Mouse (Mus musculus): Measurements from ENCODE around the gene Ybx2. TPM values are rescaled to one million over a fixed set of nuclear protein-coding genes. Genes with fewer than 3 reads are reported as not detected.
"Not testable (repeated sequence)": the region's sequence is repeated elsewhere in the genome, so short reads cannot be mapped to it uniquely, and the experiment has no call there.

Gene Ybx2
- polyA plus RNA-seq, 1 experiment from 2014 or later = 2.4 TPM

DNA sequence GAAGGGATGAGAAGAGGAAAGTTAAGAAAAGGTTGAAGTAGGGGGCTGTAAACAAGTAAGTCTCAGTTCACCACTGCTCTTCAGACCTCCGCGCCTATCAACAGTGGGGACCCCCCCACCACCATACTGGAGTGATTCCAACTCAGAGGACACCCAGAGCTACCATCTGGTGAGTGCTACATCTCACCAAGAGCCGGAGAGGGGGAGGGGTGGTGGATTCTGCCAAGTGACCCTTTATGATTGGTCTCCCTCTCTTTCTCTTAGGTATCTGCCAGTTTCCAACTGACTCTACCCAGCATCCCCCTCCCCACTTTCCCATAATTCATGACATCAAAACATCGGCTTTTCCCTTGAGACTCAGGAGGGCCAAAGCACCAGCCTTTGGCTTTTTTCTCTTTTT is 5.4 kb downstream of the Ybx2 start:
- H3K36me3 ChIP-seq = peaks cover 31% of the 10 kb centered on the region
- DNase-seq (ENCODE audit: low spot score) = no peak
- H3K27me3 ChIP-seq (ENCODE audit: low read depth, poor library complexity, severe bottlenecking) = peaks cover 43% of the 10 kb centered on the region
- H3K9me3 ChIP-seq (replicated peaks) = no peaks in the 10 kb centered on the region
- WGBS = 90% methylated on average over 4 of the region's 4 CpGs
- H3K27ac ChIP-seq (replicated peaks) = no peak overlapping the region
- H3K4me1 ChIP-seq = peaks cover 23% of the 10 kb centered on the region
- H3K4me3 ChIP-seq = no peak overlapping the region

DNA sequence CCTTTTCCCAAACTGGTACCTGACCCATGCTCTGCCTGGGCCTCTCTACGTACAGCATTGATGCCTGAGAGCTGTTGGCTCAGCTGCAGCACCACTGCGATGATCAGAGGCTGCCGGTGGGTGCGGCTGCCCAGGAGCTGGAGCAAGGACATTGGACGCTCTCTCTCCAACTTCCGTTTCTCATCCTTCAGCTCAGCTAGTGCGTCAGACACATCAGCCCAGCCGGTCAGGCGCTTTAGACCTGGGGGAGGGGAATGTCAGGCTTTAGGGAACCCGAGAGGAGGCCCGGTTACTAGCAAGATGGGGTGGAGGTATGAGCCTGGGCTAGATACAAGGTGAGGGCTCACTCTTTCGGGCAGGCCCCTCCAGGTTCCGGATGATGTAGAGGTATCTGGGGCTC is 9.6 kb downstream of the Ybx2 start:
- 81% methylated on average over 13 of the region's 13 CpGs for WGBS
- DNase-seq (ENCODE audit: low spot score) = no peak
- H3K4me1 ChIP-seq = peaks cover 33% of the 10 kb centered on the region
- H3K36me3 ChIP-seq = peaks cover 36% of the 10 kb centered on the region
- H3K9me3 ChIP-seq (replicated peaks) = no peaks in the 10 kb centered on the region
- H3K27me3 ChIP-seq (ENCODE audit: low read depth, poor library complexity, severe bottlenecking) = peaks cover 16% of the 10 kb centered on the region
- no peak overlapping the region; the same call in 1 of the 2 replicates for H3K27ac ChIP-seq (replicated peaks)
- H3K4me3 ChIP-seq = no peak overlapping the region

DNA sequence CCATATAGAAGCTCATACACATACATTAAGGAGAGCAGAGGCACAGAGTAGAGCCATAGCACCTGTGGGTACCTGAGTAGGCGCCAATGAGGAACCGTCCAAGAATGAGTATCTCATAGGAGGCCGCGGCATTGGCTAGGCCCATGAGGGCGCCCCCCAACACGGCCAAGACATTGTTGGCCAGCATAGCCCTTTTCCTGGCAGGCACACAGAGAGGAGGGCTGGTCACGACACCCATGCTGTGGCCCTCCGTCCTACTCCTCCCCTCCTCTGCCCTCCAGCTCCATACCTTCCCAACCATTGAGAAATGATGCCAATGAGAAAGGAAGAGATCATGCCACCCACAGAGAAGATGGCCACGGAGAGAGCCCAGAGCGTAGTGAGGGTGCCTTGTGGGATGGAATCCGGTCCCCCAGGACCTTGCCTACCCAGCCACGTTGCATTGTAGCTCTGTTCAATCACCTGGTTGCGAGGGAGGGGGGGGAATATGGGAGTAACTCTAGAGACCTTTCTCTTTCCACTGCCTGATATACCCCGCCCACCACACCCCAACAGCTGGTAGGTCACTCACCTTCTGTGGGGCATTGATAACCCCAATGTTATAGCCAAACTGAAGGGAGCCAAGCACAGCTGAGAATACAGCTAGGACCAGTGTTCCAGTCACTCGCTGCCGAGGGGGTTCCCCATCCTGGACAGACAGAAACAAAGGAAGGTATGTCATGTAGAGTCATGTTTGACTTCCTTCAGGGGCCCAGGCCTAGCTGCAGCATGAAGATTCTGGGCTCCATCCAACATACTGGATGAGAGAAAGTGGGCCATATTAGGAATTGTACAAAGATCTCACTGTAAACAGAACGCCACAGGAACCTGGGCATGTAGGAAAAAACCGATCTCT is 10.6 kb downstream of the Ybx2 start:
- Histone ChIP-seq H3K27me3 (ENCODE audit: low read depth, poor library complexity, severe bottlenecking) (peaks cover 15% of the 10 kb centered on the region), H3K9me3 (replicated peaks) (no peaks in the 10 kb centered on the region), H3K4me3 (peak overlapping the region; percentile 56; the same call in 1 of the 2 replicates), H3K36me3 (peaks cover 36% of the 10 kb centered on the region), H3K27ac (replicated peaks) (no peak overlapping the region), H3K4me1 (peaks cover 33% of the 10 kb centered on the region)
- WGBS = 93% methylated on average over 18 of the region's 18 CpGs
- no peak for DNase-seq (ENCODE audit: low spot score)

DNA sequence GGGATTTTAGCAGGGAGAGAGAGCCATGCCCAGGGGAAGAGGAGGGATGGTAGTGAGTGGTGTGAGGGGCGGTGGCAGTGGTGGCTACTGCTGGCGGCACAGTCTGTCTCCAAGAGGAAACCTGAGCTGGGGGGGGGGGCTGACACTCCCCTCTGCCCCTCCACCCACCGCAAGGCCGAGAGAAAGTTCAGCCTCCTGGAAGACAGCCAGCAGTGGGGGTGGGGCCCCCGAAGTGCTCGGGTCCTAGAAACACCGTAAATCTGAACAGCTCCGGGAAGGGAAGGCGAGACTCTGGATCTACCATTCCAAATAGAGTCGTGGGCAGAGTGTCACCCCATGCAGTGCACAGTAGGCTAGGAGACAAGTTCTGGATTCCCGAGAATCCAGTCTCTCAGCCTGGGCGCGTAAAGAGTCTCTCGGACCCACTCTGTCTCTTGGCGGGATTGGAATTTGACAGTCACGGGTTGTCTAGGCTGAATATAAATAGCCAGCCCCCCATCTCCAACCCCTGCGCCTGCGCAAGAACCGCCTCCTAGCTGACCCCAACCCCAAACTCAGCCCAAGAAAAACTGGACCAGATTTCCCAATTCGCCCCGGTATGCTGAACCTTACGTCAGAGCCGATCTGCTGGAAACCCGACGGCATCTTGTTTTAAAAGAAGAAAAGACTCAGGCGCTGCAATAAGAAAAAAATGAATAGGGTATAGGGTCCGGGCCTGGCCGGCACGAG is 11.9 kb downstream of the Ybx2 start:
- Histone ChIP-seq H3K27me3 (ENCODE audit: low read depth, poor library complexity, severe bottlenecking) (peaks cover 15% of the 10 kb centered on the region), H3K9me3 (replicated peaks) (no peaks in the 10 kb centered on the region), H3K4me3 (peak overlapping the region; percentile 56), H3K4me1 (peaks cover 33% of the 10 kb centered on the region), H3K27ac (replicated peaks) (peak overlapping the region; percentile 92), H3K36me3 (peaks cover 34% of the 10 kb centered on the region)
- DNase-seq (ENCODE audit: low spot score) = no peak
- 4% methylated on average over 29 of the region's 29 CpGs for WGBS

DNA sequence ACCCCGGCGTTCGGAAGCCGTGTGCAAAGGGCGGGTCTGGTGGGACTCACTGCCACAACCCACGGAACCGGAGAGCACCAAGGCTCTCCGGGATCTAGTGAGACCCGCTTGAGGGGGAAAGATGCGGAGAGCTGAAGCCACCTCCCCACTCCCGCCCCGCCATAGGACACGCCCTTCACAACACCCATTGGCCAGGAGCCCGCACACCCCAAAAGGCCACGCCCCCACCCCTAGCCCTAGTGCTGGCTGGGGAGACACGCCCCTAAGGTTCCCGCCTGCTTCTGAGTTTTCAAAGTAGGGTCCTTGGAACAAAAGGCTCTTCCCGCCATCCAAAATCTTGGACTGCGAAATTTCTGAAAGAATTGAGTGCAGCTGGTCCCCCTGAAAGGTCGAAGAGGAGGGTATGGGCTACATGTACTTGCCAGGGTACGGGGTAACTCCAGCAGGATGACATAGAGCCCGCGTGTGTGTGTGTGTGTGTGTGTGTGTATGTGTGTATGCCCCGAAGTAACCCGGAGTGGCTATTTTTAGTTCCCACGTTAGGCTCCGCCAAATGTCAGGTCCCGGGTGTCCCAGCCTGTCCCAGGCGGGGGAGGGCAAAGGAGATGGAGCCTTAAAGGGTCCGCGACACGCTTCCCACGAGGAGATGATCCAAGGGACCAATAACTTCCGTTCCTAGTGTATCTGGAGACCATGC is 12.6 kb downstream of the Ybx2 start, which contains the start of gene Slc2a4:
Slc2a4 (minus strand) TSS at position 123 of the 697 bp plus-strand sequence.
- DNase-seq (ENCODE audit: low spot score) = peak; percentile 97
- H3K36me3 ChIP-seq = peaks cover 27% of the 10 kb centered on the region
- H3K9me3 ChIP-seq (replicated peaks) = no peaks in the 10 kb centered on the region
- under 1% methylated on average over 34 of the region's 34 CpGs for WGBS
- peaks cover 15% of the 10 kb centered on the region for H3K27me3 ChIP-seq (ENCODE audit: low read depth, poor library complexity, severe bottlenecking)
- peak within 1 kb of the TSS; percentile 56 for H3K4me3 ChIP-seq
- H3K4me1 ChIP-seq = peaks cover 33% of the 10 kb centered on the region
- peak within 1 kb of the TSS; percentile 92 for H3K27ac ChIP-seq (replicated peaks)

DNA sequence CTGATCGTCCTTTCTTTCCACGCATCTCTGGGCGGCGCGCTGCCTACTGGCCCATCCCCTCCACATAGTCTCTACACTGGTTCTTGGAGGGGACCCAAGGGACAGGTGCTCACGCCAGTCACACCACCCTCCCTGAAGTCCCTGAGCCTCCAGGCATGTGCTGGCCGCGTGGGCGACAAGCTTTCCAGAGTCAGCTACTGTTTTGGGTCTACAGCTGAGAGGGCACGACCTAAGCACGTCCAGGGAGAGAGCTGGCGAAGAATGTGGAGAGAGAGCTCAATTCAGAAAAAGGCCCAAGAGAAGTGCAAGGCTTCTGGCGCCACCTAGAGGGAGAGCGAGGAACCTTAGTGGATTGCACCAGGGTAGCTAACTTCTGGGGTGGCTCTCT is 13.2 kb downstream of the Ybx2 start:
- WGBS = 0% methylated on average over 14 of the region's 14 CpGs
- peak; percentile 90 for DNase-seq (ENCODE audit: low spot score)
- peaks cover 15% of the 10 kb centered on the region for H3K27me3 ChIP-seq (ENCODE audit: low read depth, poor library complexity, severe bottlenecking)
- H3K4me3 ChIP-seq = peak overlapping the region; percentile 56
- peaks cover 33% of the 10 kb centered on the region for H3K4me1 ChIP-seq
- peaks cover 26% of the 10 kb centered on the region for H3K36me3 ChIP-seq
- H3K9me3 ChIP-seq (replicated peaks) = no peaks in the 10 kb centered on the region
- peak overlapping the region; percentile 92 for H3K27ac ChIP-seq (replicated peaks)

DNA sequence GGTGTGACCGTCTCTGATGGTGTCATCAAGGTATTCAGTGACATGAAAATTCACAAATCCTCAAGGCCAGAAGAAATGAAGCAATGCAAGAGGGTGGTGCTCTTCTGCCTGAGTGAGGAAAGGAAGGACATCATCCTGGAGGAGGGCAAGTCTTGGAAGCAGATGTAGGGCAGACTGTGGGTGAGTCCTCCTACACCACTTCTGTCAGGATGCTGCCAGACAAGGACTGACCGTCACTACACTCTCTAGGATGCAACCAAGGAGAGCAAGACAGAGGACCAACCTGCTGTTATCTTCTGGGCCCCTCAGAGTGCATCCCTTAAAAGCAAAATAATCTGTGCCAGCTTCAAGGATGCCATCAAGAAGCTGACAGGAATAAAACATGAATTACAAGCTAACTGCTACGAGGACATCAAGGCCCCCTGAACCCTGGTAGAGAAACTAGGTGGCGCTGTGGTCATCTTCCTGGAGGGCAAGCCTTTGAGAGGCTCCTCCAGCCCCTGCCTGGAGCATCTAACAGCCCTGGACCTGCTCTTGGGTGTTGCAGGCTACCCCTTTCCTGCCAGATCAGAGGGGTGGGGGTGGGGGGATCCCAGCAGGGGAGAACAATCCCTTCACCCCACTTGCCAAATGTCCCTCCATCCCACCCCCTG is 15.3 kb downstream of the Ybx2 start:
- Histone ChIP-seq H3K27ac (replicated peaks) (no peak overlapping the region), H3K9me3 (replicated peaks) (no peaks in the 10 kb centered on the region), H3K4me3 (no peak overlapping the region), H3K27me3 (ENCODE audit: low read depth, poor library complexity, severe bottlenecking) (peaks cover 15% of the 10 kb centered on the region), H3K36me3 (0 out of 2 replicates have a peak, but pooled peaks cover 5% of the 10 kb centered on the region), H3K4me1 (peaks cover 33% of the 10 kb centered on the region)
- DNase-seq (ENCODE audit: low spot score) = no peak
- WGBS = 46% methylated on average over 4 of the region's 4 CpGs

DNA sequence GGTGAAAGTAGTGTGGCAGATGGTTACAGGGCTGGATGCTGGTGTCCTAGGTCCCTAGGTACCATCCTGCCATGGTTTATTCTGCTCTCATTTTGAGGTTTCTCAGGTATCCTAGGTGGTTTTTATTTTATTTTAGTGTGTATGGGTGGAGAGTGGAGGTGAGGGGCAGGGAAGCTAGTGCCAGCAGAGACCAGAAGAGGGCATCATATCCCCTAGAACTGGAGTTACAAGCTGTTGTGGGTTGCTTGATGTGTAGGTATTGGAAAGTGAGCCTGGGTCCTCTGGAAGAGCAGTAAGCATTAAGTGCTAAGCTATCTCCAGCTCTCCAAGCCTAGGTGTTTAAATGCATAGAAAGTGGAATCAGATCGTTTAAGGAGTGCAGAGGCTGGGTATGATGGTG is 16.7 kb downstream of the Ybx2 start:
- 31% methylated on average over 1 of the region's 1 CpGs for WGBS
- H3K4me3 ChIP-seq = no peak overlapping the region

DNA sequence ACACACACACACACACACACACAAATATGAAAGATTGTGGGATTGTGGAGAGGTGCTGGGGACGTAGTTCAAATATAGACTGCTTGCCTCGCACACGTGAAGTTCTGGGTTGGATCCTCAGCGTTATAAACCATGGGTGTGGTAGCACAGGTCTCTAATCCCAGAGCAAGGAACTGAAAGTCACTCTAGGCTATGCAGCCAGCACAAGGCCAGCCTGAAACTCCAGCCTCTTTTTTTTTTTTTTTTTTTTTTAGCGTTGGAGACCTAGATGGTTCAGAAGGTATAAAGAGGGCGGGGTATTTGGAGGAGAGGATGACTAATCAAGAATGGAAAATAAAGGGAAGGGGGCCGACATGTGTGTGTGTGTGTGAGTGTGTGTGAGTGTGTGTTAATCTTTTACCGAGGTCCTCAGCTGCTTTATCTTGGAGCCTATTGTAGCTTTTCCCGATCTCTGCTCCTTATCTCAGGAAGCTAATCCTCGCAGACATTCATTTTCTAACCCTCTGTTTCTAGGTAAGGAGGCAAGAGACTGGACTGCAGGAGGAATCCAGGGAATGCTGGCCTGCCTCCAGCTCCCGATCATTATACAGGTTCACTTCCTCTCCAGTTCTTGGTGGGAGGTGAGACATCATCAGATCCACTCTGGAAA is 17.8 kb downstream of the Ybx2 start:
- Histone ChIP-seq H3K36me3 (no peaks in the 10 kb centered on the region), H3K9me3 (replicated peaks) (no peaks in the 10 kb centered on the region), H3K27ac (replicated peaks) (no peak overlapping the region), H3K27me3 (ENCODE audit: low read depth, poor library complexity, severe bottlenecking) (no peaks in the 10 kb centered on the region; the same call in none of the 2 replicates), H3K4me3 (no peak overlapping the region), H3K4me1 (peaks cover 10% of the 10 kb centered on the region)
- 66% methylated on average over 11 of the region's 11 CpGs for WGBS
- DNase-seq (ENCODE audit: low spot score) = no peak

More for the DNA sequence above, 16.7 kb downstream of the Ybx2 start:
- Histone ChIP-seq H3K4me1 (peaks cover 21% of the 10 kb centered on the region), H3K9me3 (replicated peaks) (no peaks in the 10 kb centered on the region), H3K36me3 (no peaks in the 10 kb centered on the region), H3K27ac (replicated peaks) (no peak overlapping the region), H3K27me3 (ENCODE audit: low read depth, poor library complexity, severe bottlenecking) (peaks cover 4% of the 10 kb centered on the region)
- no peak for DNase-seq (ENCODE audit: low spot score)

DNA sequence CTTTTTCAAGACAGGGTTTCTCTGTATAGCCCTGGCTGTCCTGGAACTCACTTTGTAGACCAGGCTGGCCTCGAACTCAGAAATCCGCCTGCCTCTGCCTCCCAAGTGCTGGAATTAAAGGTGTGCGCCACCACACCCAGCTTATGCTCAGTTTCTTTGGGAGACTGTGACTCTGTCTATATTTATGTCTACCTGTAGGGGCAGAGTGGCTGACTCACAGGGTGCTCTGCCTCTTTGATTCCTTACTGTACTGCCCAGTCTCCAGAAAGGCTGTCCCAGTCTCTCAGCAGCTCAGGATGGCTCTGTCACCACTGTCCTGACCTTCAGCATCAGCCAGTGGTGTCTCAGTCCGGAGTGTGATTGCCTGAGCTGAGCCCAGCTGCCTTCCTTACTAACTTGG is 20.0 kb downstream of the Ybx2 start:
- DNase-seq (ENCODE audit: low spot score); H3K36me3 ChIP-seq; H3K4me3 ChIP-seq; H3K27me3 ChIP-seq (ENCODE audit: low read depth, poor library complexity, severe bottlenecking); H3K4me1 ChIP-seq; H3K27ac ChIP-seq (replicated peaks); H3K9me3 ChIP-seq (replicated peaks): not testable (repeated sequence)
- 83% methylated on average over 4 of the region's 4 CpGs for WGBS

DNA sequence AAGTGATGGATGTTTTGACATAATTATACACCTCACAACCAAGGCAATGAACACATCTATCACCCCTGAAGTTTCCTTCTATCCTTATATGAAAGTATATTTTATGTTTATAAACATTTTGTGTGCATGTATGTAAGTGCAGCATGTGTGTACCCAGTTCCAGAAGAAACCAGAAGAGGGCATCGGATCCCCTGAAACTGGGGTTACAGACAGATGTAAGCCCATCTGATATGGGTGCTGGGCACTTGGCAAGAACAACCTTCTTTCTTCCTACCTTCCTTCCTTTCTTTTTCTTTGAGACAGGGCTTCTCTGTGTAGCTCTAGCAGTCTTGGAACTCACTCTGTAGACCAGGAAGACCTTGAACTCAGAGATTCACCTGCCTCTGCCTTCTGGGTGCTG is 20.6 kb downstream of the Ybx2 start:
- no peaks in the 10 kb centered on the region; the same call in none of the 2 replicates for H3K27me3 ChIP-seq (ENCODE audit: low read depth, poor library complexity, severe bottlenecking)
- H3K4me1 ChIP-seq = no peaks in the 10 kb centered on the region
- no peak for DNase-seq (ENCODE audit: low spot score)
- H3K9me3 ChIP-seq (replicated peaks) = no peaks in the 10 kb centered on the region
- no peaks in the 10 kb centered on the region for H3K36me3 ChIP-seq
- H3K4me3 ChIP-seq = no peak overlapping the region
- 73% methylated on average over 1 of the region's 1 CpGs for WGBS
- H3K27ac ChIP-seq (replicated peaks) = no peak overlapping the region

DNA sequence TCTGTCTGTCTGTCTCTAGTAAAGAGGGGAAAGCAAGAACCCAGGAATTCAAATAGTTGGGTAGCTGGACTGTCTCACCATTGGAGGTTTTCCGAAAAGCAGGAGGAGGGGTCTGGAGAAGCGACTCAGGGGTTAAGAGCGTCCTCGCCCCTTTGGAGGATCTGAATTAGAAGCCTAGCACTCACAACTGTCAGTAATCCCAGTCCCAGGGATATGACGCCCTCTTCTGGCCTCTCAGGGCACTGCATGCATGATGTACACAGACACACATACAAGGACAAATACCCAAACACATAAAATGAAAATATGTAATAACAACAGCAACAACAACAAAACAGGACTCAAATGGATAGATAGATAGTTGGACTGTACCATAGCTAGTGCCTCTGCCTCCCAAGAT is 25.0 kb downstream of the Ybx2 start:
- no peak overlapping the region for H3K4me3 ChIP-seq
- WGBS = 23% methylated on average over 5 of the region's 5 CpGs
- H3K9me3 ChIP-seq (replicated peaks) = no peaks in the 10 kb centered on the region
- no peaks in the 10 kb centered on the region for H3K36me3 ChIP-seq
- peaks cover 7% of the 10 kb centered on the region for H3K4me1 ChIP-seq
- H3K27me3 ChIP-seq (ENCODE audit: low read depth, poor library complexity, severe bottlenecking) = peaks cover 43% of the 10 kb centered on the region
- no peak overlapping the region for H3K27ac ChIP-seq (replicated peaks)
- DNase-seq (ENCODE audit: low spot score) = no peak
